In the genomic region with DNA sequence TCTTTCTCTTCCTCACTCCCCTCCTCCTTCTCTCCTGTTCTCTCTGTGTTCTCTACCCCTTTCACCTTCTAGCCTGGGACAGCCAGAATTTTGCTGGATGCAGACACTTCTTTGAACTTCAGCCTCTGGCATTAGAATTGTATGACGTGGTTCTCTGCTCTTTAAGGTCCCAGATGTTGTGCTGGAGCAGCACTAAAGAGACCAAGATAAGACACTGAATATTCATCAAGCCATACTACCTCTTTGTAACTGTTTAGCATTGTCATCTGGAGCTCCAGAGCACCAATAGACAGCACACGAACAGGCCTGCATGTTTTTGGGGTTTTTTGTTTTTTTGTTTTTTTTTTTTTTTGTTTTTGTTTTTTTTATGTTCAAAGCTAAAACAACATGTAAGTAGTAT, we compare ENCODE assay signal across 16 mouse cellular contexts.
"Had no signal": no experiment of that assay in that cellular context is flagged by ENCODE, and none has a peak within 500 bp of the region (broad histone marks: within the 10 kb centered on the region; RNA-seq: fewer than 3 reads in every experiment).

No protein-coding gene starts in this region.

- DNase-seq: retina, postnatal 1 day; right cerebral cortex, adult 18-20 months; right cerebral cortex, postnatal 14 days; right cerebral cortex, postnatal 25 days; right cerebral cortex, postnatal 4 days; spleen, adult 18-20 months; thymus, adult 18-20 months; thymus, adult 2 months; thymus, postnatal 14 days; thymus, postnatal 25 days; thymus, postnatal 36 days; thymus, postnatal 4 days had no signal

- H3K27me3 ChIP-seq: neural tube, embryonic 13.5 days; neural tube, embryonic 15.5 days; stomach, embryonic 15.5 days had no signal

- H3K4me2 ChIP-seq: neural tube, embryonic 13.5 days; neural tube, embryonic 15.5 days; stomach, embryonic 15.5 days had no signal

- H3K27ac ChIP-seq: neural tube, embryonic 13.5 days; neural tube, embryonic 15.5 days; stomach, embryonic 15.5 days; stomach, postnatal 0 days had no signal

- H3K9me3 ChIP-seq: neural tube, embryonic 13.5 days; neural tube, embryonic 15.5 days; stomach, embryonic 15.5 days had no signal

- H3K4me1 ChIP-seq: neural tube, embryonic 13.5 days; neural tube, embryonic 15.5 days; stomach, embryonic 15.5 days had no signal

- H3K9ac ChIP-seq: neural tube, embryonic 13.5 days; neural tube, embryonic 15.5 days; stomach, embryonic 15.5 days had no signal

- H3K36me3 ChIP-seq: neural tube, embryonic 13.5 days; neural tube, embryonic 15.5 days; stomach, embryonic 15.5 days had no signal

- H3K4me3 ChIP-seq: neural tube, embryonic 13.5 days; neural tube, embryonic 15.5 days; stomach, embryonic 15.5 days had no signal
